Mouse (Mus musculus): Measurements from ENCODE around the gene Nrxn3. TPM values are rescaled to one million over a fixed set of nuclear protein-coding genes. Genes with fewer than 3 reads are reported as not detected.

Gene Nrxn3
- polyA plus RNA-seq, 1 experiment from 2014 or later: 0.78 TPM

DNA sequence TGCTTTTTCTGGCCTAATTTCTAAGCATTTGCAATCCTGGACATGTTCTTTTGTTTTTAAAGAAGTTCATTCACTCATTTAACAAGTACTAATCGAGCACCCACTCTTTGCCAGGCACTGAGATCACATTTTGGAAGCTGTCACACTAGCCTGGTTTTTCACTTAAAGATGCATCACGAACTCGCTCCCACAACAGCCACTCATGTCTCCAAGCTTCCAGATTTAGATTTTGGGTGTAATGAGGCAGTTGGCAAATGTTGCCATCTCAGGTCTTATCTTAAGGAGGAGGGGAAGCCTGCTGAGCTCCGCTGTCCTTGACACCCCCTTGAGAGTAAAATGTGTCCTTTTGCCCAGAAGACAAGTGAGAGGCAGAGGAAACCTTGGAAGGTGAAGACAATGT, 14.4 kb downstream of the Nrxn3 start:
- Histone ChIP-seq H3K4me3 (replicated peaks) (no peak overlapping the region), H3K4me1 (replicated peaks) (no peaks in the 10 kb centered on the region), H3K9ac (replicated peaks) (no peak overlapping the region), H3K27me3 (no peaks in the 10 kb centered on the region), H3K9me3 (no peaks in the 10 kb centered on the region), H3K27ac (no peak overlapping the region), H3K36me3 (no peaks in the 10 kb centered on the region), H3K4me2 (no peak overlapping the region)
- WGBS: 81% methylated on average over 4 of the region's 4 CpGs
- ATAC-seq (ENCODE audit: insufficient number of reproducible peaks, insufficient read depth, low FRiP score, low TSS enrichment, low read depth): no peak

DNA sequence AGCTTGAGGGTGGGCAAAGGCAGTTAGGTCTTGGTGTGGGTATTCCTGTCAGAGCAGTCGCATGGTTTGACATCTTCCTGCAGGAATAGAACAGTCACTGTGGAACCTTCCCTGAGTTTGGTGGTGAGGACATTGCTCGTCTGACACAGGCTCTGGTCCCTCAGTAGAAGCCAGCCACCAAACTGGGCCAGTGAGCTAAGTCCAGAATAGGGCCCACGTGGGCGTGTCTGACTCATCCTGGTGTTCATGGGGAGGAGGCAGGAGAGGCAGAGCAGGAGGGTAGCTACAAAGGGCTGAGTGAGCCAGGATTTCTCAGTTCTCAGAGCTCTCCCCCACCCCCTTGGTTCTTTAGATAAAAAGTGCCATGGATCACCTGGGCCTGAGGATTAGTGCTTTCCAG, 15.9 kb downstream of the Nrxn3 start:
- H3K27me3 ChIP-seq: no peaks in the 10 kb centered on the region

DNA sequence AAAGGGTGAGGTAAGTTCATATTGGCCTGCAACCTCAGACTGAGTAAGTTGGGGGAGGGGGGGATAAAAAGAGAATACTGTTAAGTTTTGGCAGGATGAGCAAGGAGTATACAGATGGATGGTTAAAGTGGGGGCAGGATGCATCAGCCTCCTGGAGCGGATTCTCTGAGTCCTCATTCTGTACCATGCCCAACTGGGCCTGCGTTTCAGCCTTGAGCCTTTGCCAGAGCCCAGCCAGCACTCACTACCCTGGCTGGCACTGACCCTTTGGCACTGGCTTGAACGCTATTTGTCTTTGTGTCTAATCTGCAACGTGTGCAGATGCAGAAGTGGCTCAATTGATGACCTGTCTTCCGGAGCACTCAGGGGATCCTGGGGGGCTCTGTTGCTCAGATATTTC, 24.1 kb downstream of the Nrxn3 start:
- Histone ChIP-seq H3K9ac (replicated peaks) (no peak overlapping the region), H3K27me3 (no peaks in the 10 kb centered on the region), H3K4me3 (replicated peaks) (no peak overlapping the region), H3K4me1 (replicated peaks) (no peaks in the 10 kb centered on the region), H3K27ac (no peak overlapping the region), H3K9me3 (no peaks in the 10 kb centered on the region), H3K4me2 (no peak overlapping the region), H3K36me3 (no peaks in the 10 kb centered on the region)
- ATAC-seq (ENCODE audit: insufficient number of reproducible peaks, insufficient read depth, low FRiP score, low TSS enrichment, low read depth): no peak
- 67% methylated on average over 5 of the region's 5 CpGs for WGBS

More for the DNA sequence above, 15.9 kb downstream of the Nrxn3 start:
- H3K4me3 ChIP-seq (replicated peaks): no peak overlapping the region
- no peak overlapping the region for H3K4me2 ChIP-seq
- no peaks in the 10 kb centered on the region for H3K9me3 ChIP-seq
- no peak overlapping the region for H3K27ac ChIP-seq
- no peaks in the 10 kb centered on the region for H3K4me1 ChIP-seq (replicated peaks)
- H3K9ac ChIP-seq (replicated peaks): no peak overlapping the region
- 60% methylated on average over 4 of the region's 4 CpGs for WGBS
- no peaks in the 10 kb centered on the region for H3K36me3 ChIP-seq
- no peak for ATAC-seq (ENCODE audit: insufficient number of reproducible peaks, insufficient read depth, low FRiP score, low TSS enrichment, low read depth)

GRCm38 (mm10) chr12:88764791-88765190, 42.1 kb downstream of the Nrxn3 start:
- no peak overlapping the region for H3K4me2 ChIP-seq
- ATAC-seq (ENCODE audit: insufficient number of reproducible peaks, insufficient read depth, low FRiP score, low TSS enrichment, low read depth): no peak
- H3K27me3 ChIP-seq: no peaks in the 10 kb centered on the region
- no peak overlapping the region for H3K9ac ChIP-seq (replicated peaks)
- H3K36me3 ChIP-seq: no peaks in the 10 kb centered on the region
- WGBS: 54% methylated on average over 2 of the region's 2 CpGs
- no peaks in the 10 kb centered on the region for H3K4me1 ChIP-seq (replicated peaks)
- H3K27ac ChIP-seq: no peak overlapping the region
- no peak overlapping the region for H3K4me3 ChIP-seq (replicated peaks)
- no peaks in the 10 kb centered on the region for H3K9me3 ChIP-seq

GRCm38 (mm10) chr12:88774666-88775065, 52.0 kb downstream of the Nrxn3 start:
- Histone ChIP-seq H3K27me3 (no peaks in the 10 kb centered on the region), H3K4me2 (no peak overlapping the region), H3K4me3 (replicated peaks) (no peak overlapping the region), H3K27ac (no peak overlapping the region), H3K9me3 (no peaks in the 10 kb centered on the region), H3K9ac (replicated peaks) (no peak overlapping the region), H3K36me3 (no peaks in the 10 kb centered on the region), H3K4me1 (replicated peaks) (no peaks in the 10 kb centered on the region)
- 80% methylated on average over 2 of the region's 2 CpGs for WGBS
- ATAC-seq (ENCODE audit: insufficient number of reproducible peaks, insufficient read depth, low FRiP score, low TSS enrichment, low read depth): no peak

- Histone ChIP-seq H3K27ac (no peak overlapping the region), H3K9me3 (no peaks in the 10 kb centered on the region), H3K9ac (replicated peaks) (no peak overlapping the region), H3K4me2 (no peak overlapping the region), H3K27me3 (no peaks in the 10 kb centered on the region), H3K36me3 (no peaks in the 10 kb centered on the region), H3K4me3 (replicated peaks) (no peak overlapping the region), H3K4me1 (replicated peaks) (no peaks in the 10 kb centered on the region)
- WGBS: 81% methylated on average over 1 of the region's 1 CpGs
- ATAC-seq (ENCODE audit: insufficient number of reproducible peaks, insufficient read depth, low FRiP score, low TSS enrichment, low read depth): no peak
These were observed 55.4 kb downstream of the Nrxn3 start for GRCm38 (mm10) chr12:88778036-88778435.

- ATAC-seq (ENCODE audit: insufficient number of reproducible peaks, insufficient read depth, low FRiP score, low TSS enrichment, low read depth): no peak
- H3K27ac ChIP-seq: no peak overlapping the region
- no peaks in the 10 kb centered on the region for H3K27me3 ChIP-seq
- no peaks in the 10 kb centered on the region for H3K4me1 ChIP-seq (replicated peaks)
- 48% methylated on average over 10 of the region's 10 CpGs for WGBS
- no peaks in the 10 kb centered on the region for H3K9me3 ChIP-seq
- H3K4me3 ChIP-seq (replicated peaks): no peak overlapping the region
- H3K36me3 ChIP-seq: no peaks in the 10 kb centered on the region
- no peak overlapping the region for H3K9ac ChIP-seq (replicated peaks)
- H3K4me2 ChIP-seq: no peak overlapping the region
These were observed 61.8 kb downstream of the Nrxn3 start for GRCm38 (mm10) chr12:88784199-88785147.

- no peaks in the 10 kb centered on the region for H3K9me3 ChIP-seq
- H3K4me1 ChIP-seq (replicated peaks): no peaks in the 10 kb centered on the region
- H3K4me3 ChIP-seq (replicated peaks): no peak overlapping the region
- H3K36me3 ChIP-seq: no peaks in the 10 kb centered on the region
- no peak overlapping the region for H3K4me2 ChIP-seq
- no peak overlapping the region for H3K27ac ChIP-seq
- no peak for ATAC-seq (ENCODE audit: insufficient number of reproducible peaks, insufficient read depth, low FRiP score, low TSS enrichment, low read depth)
- H3K27me3 ChIP-seq: no peaks in the 10 kb centered on the region
- H3K9ac ChIP-seq (replicated peaks): no peak overlapping the region
- WGBS: 88% methylated on average over 1 of the region's 1 CpGs
These were observed 70.6 kb downstream of the Nrxn3 start for GRCm38 (mm10) chr12:88793314-88793713.

DNA sequence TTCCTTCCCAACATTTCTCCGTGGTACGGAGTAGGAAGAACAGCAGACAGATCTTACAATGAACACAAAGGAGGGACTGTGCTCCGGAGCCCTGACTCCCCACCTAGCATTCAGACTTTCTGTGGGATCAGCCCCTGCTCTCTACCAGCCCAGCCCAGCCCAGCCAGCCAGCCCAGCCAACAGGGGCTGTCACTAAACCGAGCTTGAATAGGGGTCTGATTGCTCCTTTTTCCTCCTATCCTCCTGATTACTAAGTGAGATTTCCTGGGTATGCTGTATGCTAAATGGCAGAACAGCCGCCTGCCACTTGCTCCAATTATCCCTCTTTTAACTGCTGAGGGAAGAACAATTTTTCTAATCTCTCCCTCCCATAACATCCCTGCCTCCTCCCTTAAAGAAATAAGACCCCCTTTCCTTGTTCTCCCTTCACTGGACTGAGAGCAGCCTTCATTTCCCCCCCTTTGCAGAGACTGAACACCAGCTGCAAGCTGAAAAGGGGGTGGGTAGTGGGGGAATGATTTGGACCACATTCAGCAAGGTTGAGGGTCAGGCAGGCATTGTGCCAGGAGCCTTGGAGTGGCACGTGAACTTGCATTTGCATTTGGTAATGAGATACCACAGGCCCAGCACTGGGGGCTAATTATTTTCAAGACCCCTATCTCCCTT, 78.4 kb downstream of the Nrxn3 start:
- H3K36me3 ChIP-seq: no peaks in the 10 kb centered on the region
- peaks cover 9% of the 10 kb centered on the region for H3K4me1 ChIP-seq (replicated peaks)
- no peak overlapping the region for H3K4me2 ChIP-seq
- H3K9ac ChIP-seq (replicated peaks): no peak overlapping the region
- no peak overlapping the region for H3K4me3 ChIP-seq (replicated peaks)
- H3K27ac ChIP-seq: no peak overlapping the region
- WGBS: 35% methylated on average over 6 of the region's 6 CpGs
- peak; percentile 68 for ATAC-seq (ENCODE audit: insufficient number of reproducible peaks, insufficient read depth, low FRiP score, low TSS enrichment, low read depth)
- no peaks in the 10 kb centered on the region for H3K9me3 ChIP-seq
- H3K27me3 ChIP-seq: no peaks in the 10 kb centered on the region

GRCm38 (mm10) chr12:88801656-88802007, 79.0 kb downstream of the Nrxn3 start:
- Histone ChIP-seq H3K9ac (replicated peaks) (no peak overlapping the region), H3K27me3 (no peaks in the 10 kb centered on the region), H3K4me1 (replicated peaks) (peaks cover 9% of the 10 kb centered on the region), H3K36me3 (no peaks in the 10 kb centered on the region), H3K9me3 (no peaks in the 10 kb centered on the region), H3K27ac (no peak overlapping the region), H3K4me3 (replicated peaks) (no peak overlapping the region), H3K4me2 (no peak overlapping the region)
- 67% methylated on average over 1 of the region's 1 CpGs for WGBS
- ATAC-seq (ENCODE audit: insufficient number of reproducible peaks, insufficient read depth, low FRiP score, low TSS enrichment, low read depth): no peak

- no peak for ATAC-seq (ENCODE audit: insufficient number of reproducible peaks, insufficient read depth, low FRiP score, low TSS enrichment, low read depth)
- no peak overlapping the region for H3K27ac ChIP-seq
- H3K9me3 ChIP-seq: no peaks in the 10 kb centered on the region
- 93% methylated on average over 1 of the region's 1 CpGs for WGBS
- H3K9ac ChIP-seq (replicated peaks): no peak overlapping the region
- no peaks in the 10 kb centered on the region for H3K27me3 ChIP-seq
- no peaks in the 10 kb centered on the region for H3K36me3 ChIP-seq
- H3K4me3 ChIP-seq (replicated peaks): no peak overlapping the region
- H3K4me1 ChIP-seq (replicated peaks): no peaks in the 10 kb centered on the region
- H3K4me2 ChIP-seq: no peak overlapping the region
These were observed 86.3 kb downstream of the Nrxn3 start for GRCm38 (mm10) chr12:88808947-88809346.
